Mouse (Mus musculus): Measurements from ENCODE around the gene Ak5. TPM values are rescaled to one million over a fixed set of nuclear protein-coding genes. Genes with fewer than 3 reads are reported as not detected.
A peak's percentile ranks its signal among the peaks of the same experiment; 100 is the strongest.

The Ak5 gene
- polyA plus RNA-seq, 1 experiment: 3.4 TPM

DNA sequence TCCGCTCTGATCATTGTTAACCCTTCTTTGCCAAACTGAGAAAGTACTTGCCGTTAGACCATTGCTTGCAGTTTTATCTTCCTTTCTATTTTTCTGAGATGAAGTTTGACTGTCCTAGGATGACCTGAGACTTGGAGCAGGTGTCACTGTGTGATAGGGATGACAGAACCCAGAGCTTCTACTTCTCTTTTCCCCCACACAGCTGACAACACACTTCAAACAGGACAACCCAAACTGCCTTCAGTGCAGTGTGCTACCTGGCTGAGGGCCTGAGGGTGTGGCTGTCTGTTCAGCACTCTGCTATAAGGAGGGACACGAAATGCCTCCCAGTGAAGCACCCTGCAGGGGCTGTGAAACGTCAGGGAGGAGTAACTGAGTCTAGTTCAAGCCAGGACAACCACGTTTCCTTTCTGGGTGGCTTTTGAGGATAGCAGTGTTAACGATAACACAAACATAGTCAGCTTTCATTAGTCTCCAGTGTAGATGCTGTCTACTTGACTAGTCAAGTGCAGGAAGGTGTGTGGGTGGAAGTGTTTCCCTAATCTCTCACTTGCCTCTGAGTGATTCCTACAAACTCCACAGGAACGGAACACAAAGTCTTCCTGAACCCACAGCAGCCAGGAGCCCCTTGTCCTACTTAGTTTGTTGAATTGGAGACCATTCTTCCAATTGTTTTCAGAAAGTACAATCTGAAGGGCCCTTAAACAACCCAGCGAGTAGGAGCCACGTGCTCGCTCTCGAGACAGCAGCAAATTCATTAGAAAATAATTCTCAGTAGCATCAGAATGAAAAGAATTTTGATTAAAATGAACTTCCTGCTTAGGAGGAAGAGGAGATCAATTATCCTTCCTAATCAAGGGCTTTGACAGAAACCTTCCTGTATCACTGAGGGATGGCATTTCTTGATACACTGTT, 138.8 kb downstream of the Ak5 start:
- DNase-seq (ENCODE audit: low read depth): no peak
- TF ChIP-seq POLR2A (IDR thresholded peaks at IDR 0.05; ENCODE audit: borderline replicate concordance, extremely low read depth, insufficient read depth, insufficient read length, poor library complexity, severe bottlenecking): no peak
- no peak for TF ChIP-seq CTCF (IDR thresholded peaks at IDR 0.05; ENCODE audit: borderline replicate concordance, extremely low read depth, insufficient read depth, insufficient read length)

- TF ChIP-seq POLR2A (IDR thresholded peaks at IDR 0.05; ENCODE audit: borderline replicate concordance, extremely low read depth, insufficient read depth, insufficient read length, poor library complexity, severe bottlenecking) (no peak), CTCF (IDR thresholded peaks at IDR 0.05; ENCODE audit: borderline replicate concordance, extremely low read depth, insufficient read depth, insufficient read length) (no peak)
- no peak for DNase-seq (ENCODE audit: low read depth)
These were observed 141.4 kb downstream of the Ak5 start for GRCm38 (mm10) chr3:152526721-152527120.

- DNase-seq (ENCODE audit: low read depth): no peak
- TF ChIP-seq CTCF (IDR thresholded peaks at IDR 0.05; ENCODE audit: borderline replicate concordance, extremely low read depth, insufficient read depth, insufficient read length) (no peak), POLR2A (IDR thresholded peaks at IDR 0.05; ENCODE audit: borderline replicate concordance, extremely low read depth, insufficient read depth, insufficient read length, poor library complexity, severe bottlenecking) (no peak)
These were observed 144.9 kb downstream of the Ak5 start for GRCm38 (mm10) chr3:152523315-152523638.

DNA sequence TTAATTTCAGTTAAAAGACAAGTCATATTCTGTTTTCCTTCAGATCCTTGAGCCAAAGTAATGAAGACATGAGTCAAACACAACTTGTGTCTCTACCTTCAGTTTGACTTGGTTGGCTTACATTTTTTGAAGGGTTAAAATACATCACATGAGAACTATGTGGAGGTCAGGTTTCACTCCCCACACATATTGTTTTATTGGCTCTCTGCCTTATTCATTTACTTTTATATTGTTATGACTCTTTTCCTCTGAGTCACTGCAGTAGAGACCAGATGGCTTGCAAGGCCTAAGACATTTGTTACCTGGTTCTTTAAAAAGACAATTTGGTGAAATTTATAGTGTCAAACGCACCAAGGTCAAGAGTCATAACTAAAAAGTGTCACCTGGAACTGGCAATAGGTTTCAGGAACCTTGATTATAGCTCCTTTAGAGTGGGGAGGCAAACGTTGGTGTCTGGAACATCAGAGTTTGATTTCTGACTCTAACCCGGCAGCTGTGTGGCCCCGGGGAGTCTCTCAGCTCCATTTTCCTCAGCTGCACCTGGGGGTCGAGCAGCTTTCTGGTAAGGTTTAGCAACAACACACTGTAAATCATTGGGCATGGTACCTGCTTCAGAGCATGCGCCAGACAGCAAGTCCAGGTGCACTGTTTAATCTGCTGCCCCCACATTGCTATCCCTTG, 145.4 kb downstream of the Ak5 start:
- TF ChIP-seq POLR2A (IDR thresholded peaks at IDR 0.05; ENCODE audit: borderline replicate concordance, extremely low read depth, insufficient read depth, insufficient read length, poor library complexity, severe bottlenecking) (no peak), CTCF (IDR thresholded peaks at IDR 0.05; ENCODE audit: borderline replicate concordance, extremely low read depth, insufficient read depth, insufficient read length) (no peak)
- DNase-seq (ENCODE audit: low read depth): no peak

GRCm38 (mm10) chr3:152521054-152521453, 147.1 kb downstream of the Ak5 start:
- DNase-seq (ENCODE audit: low read depth): no peak
- TF ChIP-seq CTCF (IDR thresholded peaks at IDR 0.05; ENCODE audit: borderline replicate concordance, extremely low read depth, insufficient read depth, insufficient read length) (no peak), POLR2A (IDR thresholded peaks at IDR 0.05; ENCODE audit: borderline replicate concordance, extremely low read depth, insufficient read depth, insufficient read length, poor library complexity, severe bottlenecking) (no peak)

GRCm38 (mm10) chr3:152520074-152520473, 148.1 kb downstream of the Ak5 start:
- no peak for DNase-seq (ENCODE audit: low read depth)
- TF ChIP-seq CTCF (IDR thresholded peaks at IDR 0.05; ENCODE audit: borderline replicate concordance, extremely low read depth, insufficient read depth, insufficient read length) (no peak), POLR2A (IDR thresholded peaks at IDR 0.05; ENCODE audit: borderline replicate concordance, extremely low read depth, insufficient read depth, insufficient read length, poor library complexity, severe bottlenecking) (no peak)

GRCm38 (mm10) chr3:152519556-152519955, 148.6 kb downstream of the Ak5 start:
- DNase-seq (ENCODE audit: low read depth): no peak

GRCm38 (mm10) chr3:152516569-152516968, 151.6 kb downstream of the Ak5 start:
- peak; percentile 42 for DNase-seq (ENCODE audit: low read depth)
- no peak for TF ChIP-seq POLR2A (IDR thresholded peaks at IDR 0.05; ENCODE audit: borderline replicate concordance, extremely low read depth, insufficient read depth, insufficient read length, poor library complexity, severe bottlenecking)

More at GRCm38 (mm10) chr3:152519556-152519955, 148.6 kb downstream of the Ak5 start:
- no peak for TF ChIP-seq CTCF (IDR thresholded peaks at IDR 0.05; ENCODE audit: borderline replicate concordance, extremely low read depth, insufficient read depth, insufficient read length)
- no peak for TF ChIP-seq POLR2A (IDR thresholded peaks at IDR 0.05; ENCODE audit: borderline replicate concordance, extremely low read depth, insufficient read depth, insufficient read length, poor library complexity, severe bottlenecking)

GRCm38 (mm10) chr3:152515959-152516358, 152.2 kb downstream of the Ak5 start:
- TF ChIP-seq POLR2A (IDR thresholded peaks at IDR 0.05; ENCODE audit: borderline replicate concordance, extremely low read depth, insufficient read depth, insufficient read length, poor library complexity, severe bottlenecking): no peak
- no peak for TF ChIP-seq CTCF (IDR thresholded peaks at IDR 0.05; ENCODE audit: borderline replicate concordance, extremely low read depth, insufficient read depth, insufficient read length)
- DNase-seq (ENCODE audit: low read depth): peak; percentile 49

- no peak for TF ChIP-seq POLR2A (IDR thresholded peaks at IDR 0.05; ENCODE audit: borderline replicate concordance, extremely low read depth, insufficient read depth, insufficient read length, poor library complexity, severe bottlenecking)
- TF ChIP-seq CTCF (IDR thresholded peaks at IDR 0.05; ENCODE audit: borderline replicate concordance, extremely low read depth, insufficient read depth, insufficient read length): no peak
- DNase-seq (ENCODE audit: low read depth): no peak
These were observed 155.6 kb downstream of the Ak5 start for GRCm38 (mm10) chr3:152512517-152512916.

DNA sequence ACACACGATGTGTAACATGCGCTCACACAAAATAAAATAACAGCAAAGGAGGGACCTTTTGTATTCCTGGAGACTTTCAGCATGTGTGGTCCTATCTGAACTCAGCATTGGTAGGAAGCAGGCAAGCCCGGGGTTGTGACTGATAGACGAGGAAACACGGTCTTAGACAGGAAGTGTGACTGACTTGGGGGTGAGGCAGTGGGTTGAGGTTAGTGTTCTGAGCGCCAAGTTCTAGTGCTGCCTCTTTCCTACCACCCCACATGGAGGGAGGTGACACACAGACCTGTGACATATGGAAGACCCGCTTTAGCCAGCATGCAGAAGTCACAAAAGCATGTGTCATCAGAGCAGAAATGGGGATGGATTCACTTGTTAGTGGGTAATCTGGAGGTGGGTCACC, 158.9 kb downstream of the Ak5 start:
- no peak for TF ChIP-seq POLR2A (IDR thresholded peaks at IDR 0.05; ENCODE audit: borderline replicate concordance, extremely low read depth, insufficient read depth, insufficient read length, poor library complexity, severe bottlenecking)
- DNase-seq (ENCODE audit: low read depth): no peak

Measured in brain, embryonic 14.5 days (tissue).